Mouse (Mus musculus) heart, postnatal 36 days (tissue): Measurements from ENCODE around the gene Hsd17b3. TPM values are rescaled to one million over a fixed set of nuclear protein-coding genes. Genes with fewer than 3 reads are reported as not detected.
"Not testable (repeated sequence)": the region's sequence is repeated elsewhere in the genome, so short reads cannot be mapped to it uniquely, and the experiment has no call there.

Experiments used
- DNase-seq, 2 experiments: peaks; one replicate each; pipeline ENCODE4 v3.0.0; 2021 to 2022
- intact Hi-C: fragments of 180-260 bp; cut with DNase I; formaldehyde crosslinking; loops from one replicate; pipeline ENCODE4 v1.15.1; 2025
- total RNA-seq, 2 experiments: library from RNA; stranded (reverse); gene quantifications; 2 replicates each; pipeline ENCODE4 v1.2.3; 2021

Hsd17b3 gene
- total RNA-seq, 2 experiments from 2014 or later: not detected

DNA sequence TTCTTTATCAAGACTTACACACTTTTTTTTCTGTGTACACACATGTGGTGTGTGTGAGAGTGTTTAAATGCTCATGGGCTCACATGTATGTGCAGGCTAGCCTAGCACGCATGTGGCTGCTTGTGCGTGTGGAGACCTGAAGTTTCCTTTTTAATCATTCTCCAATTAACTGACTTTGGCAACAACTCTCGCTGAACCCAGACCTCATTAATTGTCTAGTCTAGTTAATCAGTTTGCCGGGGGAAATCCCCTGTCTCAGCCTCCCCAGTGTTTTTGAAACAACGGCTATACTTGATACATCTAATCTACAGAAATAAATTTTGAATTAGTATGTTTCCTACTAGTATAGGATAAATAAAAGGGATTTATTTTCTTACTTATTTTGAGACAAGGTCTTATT is 3.0 kb downstream of the Hsd17b3 start:
- no peak for DNase-seq
- intact Hi-C loops: no loop called here

DNA sequence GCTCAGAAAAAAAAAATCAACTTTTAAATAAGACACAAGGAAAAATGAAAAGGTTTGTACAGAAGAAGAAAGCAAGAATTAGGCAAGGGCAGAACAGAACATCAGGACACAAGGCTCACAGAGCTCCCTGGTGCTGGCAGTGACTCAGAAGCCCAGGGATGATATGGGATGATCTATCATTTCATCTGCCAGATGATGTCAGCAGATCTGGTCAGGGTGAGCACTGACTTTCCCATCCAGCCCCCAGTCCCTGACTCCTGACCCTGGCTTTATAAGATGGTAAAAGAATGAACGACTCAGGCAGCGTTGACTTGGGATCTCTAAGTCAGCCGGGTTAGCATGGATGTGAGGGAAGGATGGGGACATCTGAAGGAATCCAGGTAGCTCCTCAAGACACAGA is 5.7 kb downstream of the Hsd17b3 start:
- DNase-seq: no peak
- intact Hi-C loops: no loop called here

- DNase-seq: no peak
- intact Hi-C loops: no loop called here
Measured at GRCm38 (mm10) chr13:64081012-64081919, 7.8 kb downstream of the Hsd17b3 start.

GRCm38 (mm10) chr13:64077591-64077990 is 11.4 kb downstream of the Hsd17b3 start:
- DNase-seq: no peak
- intact Hi-C loops: no loop called here

DNA sequence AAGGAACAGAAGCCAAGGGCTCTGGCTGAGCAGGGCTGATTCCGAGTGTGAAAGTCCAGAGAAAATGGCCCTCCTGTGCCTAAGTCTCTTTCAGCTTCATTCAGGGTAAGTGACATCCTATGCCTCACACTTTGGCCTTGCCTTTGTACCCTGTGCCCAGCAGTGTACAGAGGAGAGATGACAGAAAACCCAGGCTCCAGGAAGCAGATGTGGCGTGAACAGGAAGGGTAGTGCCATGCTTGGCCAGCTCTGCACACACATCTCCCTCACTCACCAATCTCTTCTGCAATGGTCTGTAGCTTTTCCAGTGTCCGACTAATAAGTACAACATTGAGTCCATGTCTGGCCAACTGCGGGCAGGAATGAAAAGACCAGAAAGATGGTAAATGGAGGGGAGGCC is 13.0 kb downstream of the Hsd17b3 start:
- no peak for DNase-seq
- intact Hi-C loops: no loop called here

- no peak for DNase-seq
- intact Hi-C loops: no loop called here
Measured at GRCm38 (mm10) chr13:64066653-64067052, 22.4 kb downstream of the Hsd17b3 start.

DNA sequence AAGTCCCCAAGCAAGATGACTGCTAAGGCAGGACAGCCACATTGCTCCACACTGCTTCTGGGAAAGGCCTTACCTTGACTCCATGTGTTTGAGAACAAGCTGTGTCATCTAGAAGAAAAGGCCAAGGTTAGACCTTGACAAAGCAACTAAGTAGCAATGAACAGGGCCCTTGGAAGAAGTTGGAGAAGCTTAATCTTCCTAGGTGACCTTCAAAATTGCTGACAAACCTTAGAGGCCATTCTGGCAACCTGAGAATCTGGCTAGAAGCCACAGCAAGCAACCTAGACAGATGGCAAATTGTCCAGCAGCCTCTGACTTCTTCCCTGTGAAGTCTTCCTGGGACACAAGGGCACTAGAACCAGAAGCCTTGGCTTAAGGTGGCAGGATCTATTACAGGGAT is 24.8 kb downstream of the Hsd17b3 start:
- intact Hi-C loops: no loop called here
- no peak for DNase-seq

DNA sequence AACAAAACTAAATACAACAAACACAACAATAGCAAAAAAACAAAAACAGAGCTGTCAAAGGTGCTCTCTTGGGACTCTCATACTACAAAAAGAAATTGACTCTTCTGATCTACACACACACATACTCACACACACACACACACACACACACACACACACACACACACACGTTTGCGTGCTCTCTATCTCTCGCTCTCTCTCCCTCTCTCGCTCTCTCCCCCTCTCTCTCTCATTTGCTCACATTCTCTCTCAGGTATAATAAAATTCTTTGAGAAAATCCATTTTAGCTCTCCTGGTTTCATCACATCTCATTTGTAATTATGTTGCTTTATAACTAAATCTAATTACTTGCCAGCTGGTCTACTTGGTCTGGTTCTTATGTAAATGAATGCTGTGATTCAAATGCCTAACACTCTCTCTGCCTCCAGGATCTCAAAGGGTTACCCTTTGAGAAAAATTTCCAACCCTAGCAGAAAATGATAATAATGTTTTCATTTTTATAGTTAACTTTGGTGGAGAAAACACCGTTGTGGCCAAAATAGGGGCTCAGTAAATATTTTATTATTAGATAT is 28.0 kb downstream of the Hsd17b3 start:
- no peak for DNase-seq
- intact Hi-C loops: no loop called here

DNA sequence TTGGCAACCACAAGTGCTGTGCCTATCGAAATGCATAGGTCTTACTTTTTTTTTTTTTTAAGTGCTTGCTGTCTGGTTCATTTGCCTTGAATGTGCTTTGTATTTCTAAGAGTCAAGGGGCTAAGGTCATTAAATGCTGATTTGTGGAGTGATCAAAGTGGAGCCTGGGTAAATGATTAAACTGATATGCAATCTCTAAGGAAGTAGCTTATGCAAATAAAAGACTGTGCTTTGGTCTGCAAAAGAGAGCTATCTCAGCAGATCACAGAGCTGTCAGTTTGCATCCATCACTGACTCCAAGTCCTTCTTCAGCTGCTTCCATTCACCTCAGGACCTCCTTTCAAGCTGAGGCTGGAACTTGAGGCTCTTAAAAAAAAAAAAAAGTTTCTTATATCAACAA is 35.1 kb downstream of the Hsd17b3 start:
- intact Hi-C loops: no loop called here

DNA sequence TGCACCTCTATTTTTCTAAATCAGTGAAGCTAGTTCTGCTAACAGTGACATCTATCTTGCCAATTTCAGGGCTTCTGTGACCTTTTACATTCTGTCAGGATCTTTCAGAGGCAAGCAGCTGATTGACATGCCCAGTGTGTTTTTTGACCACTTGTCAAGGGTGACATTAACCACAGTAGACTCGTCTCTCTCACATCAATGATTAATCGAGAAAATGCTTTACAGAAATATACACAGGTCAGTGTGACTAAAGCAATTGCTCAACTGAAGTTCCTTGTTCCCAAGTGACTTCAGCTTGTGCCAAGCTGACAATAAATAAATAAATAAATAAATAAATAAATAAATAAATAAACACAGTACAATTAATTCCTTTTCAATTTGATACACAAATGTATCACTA is 36.7 kb downstream of the Hsd17b3 start:
- intact Hi-C loops, DNase-seq: not testable (repeated sequence)

More for the DNA sequence above, 35.1 kb downstream of the Hsd17b3 start:
- DNase-seq: no peak

- intact Hi-C loops: loop anchor here (2.0 kb wide), 1 partner anchor 42 kb away; no protein-coding TSS in a partner anchor
- DNase-seq: no peak
Measured at GRCm38 (mm10) chr13:64050895-64051294, 38.1 kb downstream of the Hsd17b3 start.

DNA sequence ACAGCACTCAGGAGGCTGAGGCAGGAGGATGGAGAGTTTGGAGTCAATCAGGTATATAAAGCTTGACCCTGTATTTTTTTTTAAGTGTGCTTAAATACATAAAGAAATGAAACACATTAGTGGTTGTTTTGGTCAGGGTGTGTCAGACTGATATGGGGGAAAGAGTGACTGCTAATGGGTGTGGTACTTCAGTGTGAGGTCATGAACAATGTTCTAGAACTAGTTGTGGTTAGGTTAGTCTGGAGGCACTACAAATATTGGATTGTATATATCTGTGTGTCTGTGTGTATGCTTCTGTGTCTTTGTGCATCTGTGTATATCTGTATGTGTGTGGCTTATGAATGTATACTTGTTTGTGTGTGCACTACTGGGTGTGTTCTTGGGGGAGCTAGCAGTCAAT is 39.5 kb downstream of the Hsd17b3 start:
- intact Hi-C loops: no loop called here
- DNase-seq: no peak

DNA sequence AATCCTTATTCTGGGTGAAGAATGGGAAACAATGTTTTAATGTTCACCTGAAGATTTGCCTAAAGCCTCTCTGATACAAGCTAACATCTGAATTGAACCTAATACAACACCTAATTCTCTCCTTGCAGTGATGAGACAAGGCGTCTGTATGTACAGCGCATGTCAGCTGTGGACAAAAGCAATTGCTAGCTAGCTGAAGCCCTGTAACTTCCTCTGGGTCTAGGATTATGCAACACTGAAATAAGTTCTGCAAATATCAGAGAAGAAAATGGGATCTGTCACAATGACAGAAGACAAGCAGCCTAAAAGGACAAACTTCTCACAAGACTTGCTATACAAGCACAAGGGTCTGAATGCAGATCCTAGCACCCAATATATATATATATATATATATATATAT is 40.6 kb downstream of the Hsd17b3 start:
- intact Hi-C loops: no loop called here
- DNase-seq: no peak

- intact Hi-C loops: loop anchor here (5.0 kb wide), 2 partner anchors 473 to 683 kb away; no protein-coding TSS in a partner anchor
- DNase-seq: no peak
Measured at GRCm38 (mm10) chr13:64039976-64040375, 49.1 kb downstream of the Hsd17b3 start.

- no peak for DNase-seq
Measured at GRCm38 (mm10) chr13:64038114-64038513, 50.9 kb downstream of the Hsd17b3 start.

DNA sequence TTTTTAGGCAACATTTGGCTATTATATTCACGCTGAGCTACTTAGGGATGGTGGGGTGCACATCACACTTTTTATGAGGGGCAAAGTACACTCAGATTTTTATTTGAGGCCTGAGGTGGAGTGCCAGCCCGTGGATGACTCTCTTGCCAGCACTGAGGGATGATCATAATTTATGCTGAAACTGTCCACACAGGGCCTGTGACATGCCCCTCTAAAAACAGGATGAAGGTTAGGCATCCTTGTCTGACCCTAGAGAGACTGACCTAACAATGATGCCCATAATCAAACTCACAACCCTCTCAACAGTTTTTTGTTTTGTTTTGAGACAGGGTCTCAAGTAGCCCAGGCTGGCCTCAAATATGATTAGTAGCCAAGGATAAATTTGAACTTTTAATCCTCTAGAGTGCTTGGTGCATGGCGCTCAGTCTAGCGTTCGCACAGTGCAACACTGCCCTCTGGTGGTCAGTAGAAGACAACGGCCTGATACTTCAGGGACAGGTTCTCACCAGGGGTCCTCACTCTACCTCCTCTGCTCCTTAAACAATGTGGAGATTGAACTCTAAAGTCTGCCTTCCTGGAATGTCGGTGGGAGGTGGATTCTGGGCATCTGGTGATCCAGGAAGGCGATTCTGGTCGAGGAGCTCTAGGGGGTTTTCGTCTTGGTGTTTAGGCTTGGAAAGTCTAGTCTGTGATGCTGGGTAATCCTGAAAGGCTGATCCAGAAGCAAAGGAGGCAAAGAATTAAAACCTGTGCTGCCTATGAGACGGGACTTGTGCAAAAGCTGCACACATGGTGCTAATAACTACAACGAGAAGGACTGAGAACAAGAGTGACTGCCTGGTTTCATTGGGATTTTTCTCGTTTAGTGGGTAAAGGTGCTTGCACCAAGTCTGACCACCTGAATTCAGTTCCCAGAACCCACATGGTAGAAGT is 52.7 kb downstream of the Hsd17b3 start:
- DNase-seq: peak; percentile 68 to 76
- intact Hi-C loops: loop anchor here (2.0 to 5.0 kb wide), 3 partner anchors 340 to 679 kb away; no protein-coding TSS in a partner anchor

More at GRCm38 (mm10) chr13:64038114-64038513, 50.9 kb downstream of the Hsd17b3 start:
- intact Hi-C loops: loop anchor here (5.0 kb wide), 2 partner anchors 471 to 681 kb away; no protein-coding TSS in a partner anchor

DNA sequence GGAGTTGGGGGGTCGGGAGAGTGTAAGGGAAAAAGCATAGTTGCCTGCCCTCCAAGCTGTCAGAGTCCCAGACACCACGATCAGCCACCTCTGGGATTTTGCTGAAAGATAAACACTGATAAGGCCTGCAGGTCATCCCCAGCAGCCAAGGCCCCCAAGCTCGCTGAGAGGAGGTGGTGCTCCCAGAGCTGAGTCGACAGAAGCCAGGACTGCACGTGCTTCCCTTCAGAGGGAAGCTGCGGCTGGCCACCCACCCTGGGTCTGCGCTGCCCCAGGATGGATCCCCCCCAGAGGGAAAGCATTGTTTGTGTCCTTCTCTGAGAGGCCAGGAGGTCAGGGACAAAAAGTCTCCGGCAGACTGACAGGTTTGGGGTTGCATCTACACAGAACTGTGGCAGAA is 54.0 kb downstream of the Hsd17b3 start:
- no peak for DNase-seq
- intact Hi-C loops: loop anchor here (5.0 kb wide), 2 partner anchors 468 to 678 kb away; no protein-coding TSS in a partner anchor

DNA sequence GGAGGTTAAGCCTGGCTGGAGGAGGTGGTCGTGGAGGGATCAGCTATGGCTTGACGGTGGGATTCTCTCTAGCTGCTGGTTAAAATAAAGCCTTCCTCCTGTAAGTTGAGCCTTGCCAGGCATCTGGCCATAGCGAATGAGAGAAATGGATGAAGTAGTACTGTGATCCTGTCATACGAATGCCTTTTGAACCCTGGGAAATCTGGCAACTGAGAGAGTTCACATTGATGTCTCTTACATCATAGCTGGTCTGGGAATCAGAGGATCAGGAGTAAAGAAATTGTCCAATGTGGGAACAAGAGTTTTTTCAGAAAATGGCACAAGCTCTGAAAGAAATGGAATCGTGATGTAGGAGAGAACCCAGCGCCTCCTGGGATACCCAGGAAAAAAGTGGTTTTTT is 55.1 kb downstream of the Hsd17b3 start:
- intact Hi-C loops: no loop called here
- DNase-seq: no peak

DNA sequence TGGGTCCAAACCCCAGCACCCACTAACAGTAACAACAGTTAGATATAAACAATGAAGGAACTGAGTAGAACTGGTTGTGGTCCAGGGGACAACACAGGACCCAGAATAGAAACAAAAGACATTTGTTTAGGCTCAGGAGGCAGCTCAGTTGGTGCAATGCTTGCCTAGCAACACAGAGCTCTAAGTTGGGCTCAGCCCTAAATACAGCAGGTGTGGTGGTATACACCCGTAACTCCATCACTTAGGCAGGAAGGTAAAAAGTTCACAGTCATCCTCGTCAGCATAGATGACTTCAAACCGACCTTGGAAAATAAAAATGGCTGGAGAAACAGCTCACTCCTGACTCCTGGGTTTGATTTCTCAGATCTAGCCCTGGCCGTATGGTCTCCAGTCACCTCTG is 55.8 kb downstream of the Hsd17b3 start:
- no peak for DNase-seq
- intact Hi-C loops: no loop called here

DNA sequence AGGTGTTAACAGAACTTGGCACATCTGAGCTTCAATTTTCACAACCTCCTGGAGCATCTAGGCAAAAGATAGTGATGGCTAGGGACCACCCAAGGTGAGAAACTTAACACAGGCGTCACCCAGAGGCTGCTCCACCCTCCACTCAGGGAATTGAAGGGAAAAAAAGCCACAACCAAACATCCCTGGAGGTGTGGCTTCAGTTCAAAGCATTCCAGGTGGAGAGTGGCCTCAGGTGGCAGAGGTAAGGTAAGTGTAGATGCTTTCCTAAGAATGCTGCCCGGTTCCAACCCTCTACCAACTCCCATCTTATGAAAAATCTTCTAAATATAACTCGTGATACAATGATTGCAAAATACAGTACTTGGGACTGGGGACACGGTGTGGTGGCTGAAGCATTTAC is 57.8 kb downstream of the Hsd17b3 start:
- intact Hi-C loops: no loop called here
- DNase-seq: no peak

- intact Hi-C loops: no loop called here
- DNase-seq: no peak
Measured at GRCm38 (mm10) chr13:64030792-64031191, 58.2 kb downstream of the Hsd17b3 start.
